ENCODE assay signal across 29 mouse cellular contexts in the genomic region with DNA sequence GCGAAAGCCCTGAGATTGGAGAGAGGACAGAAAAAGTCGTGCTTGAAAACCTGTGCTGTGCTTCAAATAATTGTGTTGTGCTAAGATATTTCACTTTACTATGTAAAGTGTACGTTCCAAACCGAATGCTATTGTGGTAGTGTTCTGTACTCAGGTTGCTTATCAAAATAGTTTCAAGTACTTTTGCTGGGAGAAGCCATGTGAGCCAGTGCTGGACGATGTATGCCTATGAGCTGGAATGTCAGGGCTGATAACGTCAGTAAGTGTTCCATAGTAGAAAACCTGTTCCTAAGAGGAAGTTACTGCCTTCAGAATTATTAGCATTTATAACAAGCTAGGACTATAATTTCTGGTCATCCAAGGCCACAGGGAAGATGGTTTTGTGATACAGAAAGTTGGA.
DNase-seq lines count a peak whose midpoint lies in the region; ATAC-seq and TF ChIP-seq lines count a peak whose summit lies in the region.
"Had no signal": no experiment of that assay in that cellular context is flagged by ENCODE, and none has a peak within 500 bp of the region (broad histone marks: within the 10 kb centered on the region; RNA-seq: fewer than 3 reads in every experiment).

No protein-coding gene starts in this region.

- WGBS in heart, embryonic 12.5 days: 30% methylated on average over 6 of the region's 6 CpGs
- 32% methylated on average over 6 of the region's 6 CpGs for WGBS in heart, embryonic 15.5 days
- 41% methylated on average over 6 of the region's 6 CpGs for WGBS in heart, adult 2 months
- WGBS in spleen, adult 2 months: 83% methylated on average over 6 of the region's 6 CpGs

- H3K9ac ChIP-seq in heart, embryonic 12.5 days: no peak overlapping the region
- no peak overlapping the region for H3K9ac ChIP-seq in heart, embryonic 15.5 days
- H3K9ac ChIP-seq in heart, adult 2 months (ENCODE audit: low read depth, low read length): no peak overlapping the region
- H3K9ac ChIP-seq: embryonic facial prominence, embryonic 13.5 days; forebrain, embryonic 12.5 days; forebrain, embryonic 15.5 days; hindbrain, embryonic 13.5 days; intestine, embryonic 15.5 days had no signal

- TF ChIP-seq CTCF in heart, adult 2 months (IDR thresholded peaks at IDR 0.05): no peak
- no peak for TF ChIP-seq CTCF in spleen, adult 2 months (IDR thresholded peaks at IDR 0.05; ENCODE audit: extremely low read depth, insufficient read depth, insufficient read length, insufficient replicate concordance)

- H3K9me3 ChIP-seq in heart, embryonic 12.5 days (replicated peaks): no peaks in the 10 kb centered on the region
- no peaks in the 10 kb centered on the region for H3K9me3 ChIP-seq in heart, embryonic 15.5 days (replicated peaks)
- H3K9me3 ChIP-seq: embryonic facial prominence, embryonic 10.5 days; embryonic facial prominence, embryonic 13.5 days; forebrain, embryonic 12.5 days; forebrain, embryonic 15.5 days; hindbrain, embryonic 10.5 days; hindbrain, embryonic 13.5 days; intestine, embryonic 15.5 days had no signal

- peak; percentile 19 for DNase-seq in heart, adult 8-10 months (ENCODE audit: low spot score)
- DNase-seq in heart, postnatal 25 days (ENCODE audit: low spot score): no peak
- DNase-seq in heart, adult 11 months: no peak
- DNase-seq in heart, adult 2 months: no peak
- no peak for DNase-seq in spleen, adult 2 months (ENCODE audit: low read depth in 1 of 2, low spot score in 2 of 2)
- no peak for DNase-seq in spleen, postnatal 14 days (ENCODE audit: low spot score in 2 of 2)
- DNase-seq: adrenal gland, adult 8-10 months; adrenal gland, postnatal 25 days; cerebellum, adult 11-12 months; cerebellum, adult 8-10 months; cerebellum, postnatal 10 days; cerebellum, postnatal 36 days; embryo, embryonic 11 days; gastrocnemius, postnatal 10 days; gastrocnemius, postnatal 36 days; kidney, adult 11 months; kidney, adult 8-10 months had no signal

- H3K4me2 ChIP-seq in heart, embryonic 12.5 days: no peak overlapping the region
- no peak overlapping the region for H3K4me2 ChIP-seq in heart, embryonic 15.5 days
- H3K4me2 ChIP-seq: embryonic facial prominence, embryonic 13.5 days; forebrain, embryonic 12.5 days; forebrain, embryonic 15.5 days; hindbrain, embryonic 13.5 days; intestine, embryonic 15.5 days had no signal

- no peak for TF ChIP-seq POLR2A in heart, adult 2 months (IDR thresholded peaks at IDR 0.05; ENCODE audit: insufficient read depth, low read depth, low read length)
- TF ChIP-seq POLR2A in spleen, adult 2 months (IDR thresholded peaks at IDR 0.05; ENCODE audit: low read depth, low read length): no peak

- H3K27me3 ChIP-seq in heart, embryonic 12.5 days (replicated peaks): no peaks in the 10 kb centered on the region
- H3K27me3 ChIP-seq in heart, embryonic 15.5 days: no peaks in the 10 kb centered on the region
- no peaks in the 10 kb centered on the region for H3K27me3 ChIP-seq in heart, adult 2 months (ENCODE audit: control insufficient read depth, insufficient read depth, low read length)
- H3K27me3 ChIP-seq in spleen, adult 2 months (ENCODE audit: control insufficient read depth, insufficient read depth, low read length): no peaks in the 10 kb centered on the region
- H3K27me3 ChIP-seq: embryonic facial prominence, embryonic 13.5 days; forebrain, embryonic 12.5 days; forebrain, embryonic 15.5 days; hindbrain, embryonic 13.5 days; intestine, embryonic 15.5 days had no signal

- H3K4me3 ChIP-seq in heart, embryonic 12.5 days: no peak overlapping the region
- H3K4me3 ChIP-seq in heart, embryonic 15.5 days: no peak overlapping the region
- no peak overlapping the region for H3K4me3 ChIP-seq in heart, adult 2 months
- H3K4me3 ChIP-seq in spleen, adult 2 months (ENCODE audit: extremely low read depth, insufficient read depth, insufficient read length): no peak overlapping the region
- H3K4me3 ChIP-seq: embryonic facial prominence, embryonic 10.5 days; embryonic facial prominence, embryonic 13.5 days; erythroblast, embryonic 14.5 days; forebrain, embryonic 12.5 days; forebrain, embryonic 15.5 days; hindbrain, embryonic 10.5 days; hindbrain, embryonic 13.5 days; intestine, embryonic 15.5 days had no signal

- no peak for ATAC-seq in heart, embryonic 12.5 days (ENCODE audit: insufficient number of reproducible peaks, low FRiP score)
- 0 out of 2 replicates have a peak, but pooled peaks have one; percentile 65 for ATAC-seq in heart, embryonic 15.5 days (replicated peaks; ENCODE audit: insufficient number of reproducible peaks, insufficient read depth, low FRiP score, low read depth)
- ATAC-seq: activated CD4-positive, CD25-positive, alpha-beta regulatory T cell, adult 4 months; forebrain, embryonic 15.5 days; hindbrain, embryonic 16.5 days; intestine, embryonic 15.5 days had no signal

- no peak for TF ChIP-seq EP300 in heart, adult 2 months (IDR thresholded peaks at IDR 0.05; ENCODE audit: insufficient read depth, low read depth, low read length)

- peaks cover 31% of the 10 kb centered on the region for H3K4me1 ChIP-seq in heart, embryonic 12.5 days (replicated peaks)
- peaks cover 9% of the 10 kb centered on the region for H3K4me1 ChIP-seq in heart, embryonic 15.5 days (replicated peaks)
- no peaks in the 10 kb centered on the region for H3K4me1 ChIP-seq in heart, adult 2 months (ENCODE audit: control insufficient read depth, insufficient read depth, low read length)
- peaks cover 23% of the 10 kb centered on the region; the same call in 1 of the 2 replicates for H3K4me1 ChIP-seq in spleen, adult 2 months (ENCODE audit: control insufficient read depth, insufficient read depth, insufficient read length)
- H3K4me1 ChIP-seq: forebrain, embryonic 12.5 days had no signal

- H3K27ac ChIP-seq in heart, embryonic 12.5 days (ENCODE audit: poor library complexity, severe bottlenecking): peak overlapping the region; percentile 80
- H3K27ac ChIP-seq in heart, embryonic 15.5 days: peak overlapping the region; percentile 78
- H3K27ac ChIP-seq in heart, adult 2 months: no peak overlapping the region
- peak overlapping the region; percentile 22; the same call in 1 of the 2 replicates for H3K27ac ChIP-seq in spleen, adult 2 months (ENCODE audit: insufficient read depth, low read length)
- H3K27ac ChIP-seq: embryonic facial prominence, embryonic 10.5 days; embryonic facial prominence, embryonic 13.5 days; forebrain, embryonic 12.5 days; forebrain, embryonic 15.5 days; hindbrain, embryonic 10.5 days; hindbrain, embryonic 13.5 days; intestine, embryonic 15.5 days had no signal

- H3K36me3 ChIP-seq in heart, embryonic 12.5 days: no peaks in the 10 kb centered on the region
- H3K36me3 ChIP-seq in heart, embryonic 15.5 days: no peaks in the 10 kb centered on the region
- H3K36me3 ChIP-seq in heart, adult 2 months (ENCODE audit: control insufficient read depth, insufficient read depth, low read length): no peaks in the 10 kb centered on the region
- H3K36me3 ChIP-seq in spleen, adult 2 months (ENCODE audit: control insufficient read depth, insufficient read depth, low read length): no peaks in the 10 kb centered on the region
- H3K36me3 ChIP-seq: embryonic facial prominence, embryonic 10.5 days; embryonic facial prominence, embryonic 13.5 days; forebrain, embryonic 12.5 days; forebrain, embryonic 15.5 days; hindbrain, embryonic 10.5 days; hindbrain, embryonic 13.5 days; intestine, embryonic 15.5 days had no signal

- no peaks in the 10 kb centered on the region for H3K79me2 ChIP-seq in heart, adult 2 months (replicated peaks; ENCODE audit: control insufficient read depth, insufficient read depth, low read length)

- intact Hi-C loops in heart, postnatal 25 days (cut with DNase I): no loop called here
- intact Hi-C loops in heart, adult 2 months (cut with DNase I): loop anchor here (10.0 kb wide), 1 partner anchor 155 kb away; no protein-coding TSS in a partner anchor
